Mouse (Mus musculus): Measurements from ENCODE around the gene Rabif. TPM values are rescaled to one million over a fixed set of nuclear protein-coding genes. Genes with fewer than 3 reads are reported as not detected.

Gene Rabif
- total RNA-seq, 2 experiments from 2014 or later: 5.5 to 6.7 TPM

DNA sequence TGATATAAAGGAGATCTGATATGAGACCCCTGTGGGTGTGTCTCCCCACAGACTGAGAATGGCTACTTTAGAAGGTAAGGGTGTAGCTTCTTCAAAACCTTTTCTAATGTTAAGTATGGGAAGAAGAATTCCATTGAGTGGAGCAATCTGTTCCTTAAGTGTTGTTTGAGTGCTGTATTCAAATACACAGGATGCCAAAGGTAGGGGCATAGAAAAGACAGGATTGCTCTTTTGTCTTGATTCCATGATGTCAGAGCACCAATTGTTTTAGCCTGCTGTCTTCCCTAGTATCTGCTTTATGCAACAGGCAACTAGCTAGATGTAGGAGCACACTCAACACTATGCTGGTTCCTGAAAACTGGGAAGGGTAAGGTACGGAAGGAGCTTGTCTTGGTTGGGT, 40.6 kb downstream of the Rabif start:
- no peak for TF ChIP-seq CTCF (IDR thresholded peaks at IDR 0.05)
- no peak for DNase-seq
- H3K27ac ChIP-seq: no peak overlapping the region
- no peak overlapping the region for H3K4me3 ChIP-seq
- intact Hi-C loops (cut with DNase I): no loop called here

DNA sequence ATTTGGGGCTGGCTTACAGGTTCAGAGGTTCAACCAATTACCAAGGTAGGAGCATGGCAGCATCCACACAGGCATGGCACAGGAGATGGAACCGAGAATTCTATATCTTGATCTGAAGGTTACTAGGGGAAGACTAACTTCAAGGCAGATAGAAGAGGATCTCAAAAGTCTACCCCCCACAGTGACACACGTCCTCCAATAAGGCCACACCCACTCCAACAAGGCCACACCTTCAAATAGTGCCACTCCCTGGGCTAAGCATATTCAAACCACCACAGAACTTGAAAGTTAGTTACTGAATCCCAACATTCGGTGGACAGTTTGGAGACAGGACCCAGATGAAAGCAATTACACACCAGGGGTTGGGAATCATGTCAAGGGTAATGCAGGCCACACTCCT, 41.1 kb downstream of the Rabif start:
- no peak for DNase-seq
- Histone ChIP-seq H3K27ac (no peak overlapping the region), H3K4me3 (no peak overlapping the region)
- intact Hi-C loops (cut with DNase I): no loop called here
- TF ChIP-seq CTCF (IDR thresholded peaks at IDR 0.05): no peak

DNA sequence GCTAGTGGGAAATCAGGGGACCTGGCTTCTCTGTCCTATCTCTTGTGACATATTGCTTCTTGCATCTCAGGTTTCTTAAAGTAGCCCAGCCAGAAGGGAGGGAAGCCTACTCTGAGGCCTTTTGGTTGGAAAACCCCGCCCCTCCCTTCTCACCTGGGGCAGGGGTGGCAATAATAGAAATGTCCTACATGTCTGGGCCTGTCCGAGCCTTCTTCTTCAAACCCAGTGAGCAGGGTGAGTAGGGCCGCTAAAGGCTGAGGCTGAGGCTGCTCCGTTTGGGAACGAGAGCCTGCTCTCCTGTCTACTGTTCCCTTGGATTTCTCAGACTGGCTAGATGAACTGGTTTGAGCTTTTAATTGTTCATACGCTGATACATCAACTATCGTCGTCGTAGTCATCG, 46.2 kb downstream of the Rabif start:
- no peak for TF ChIP-seq CTCF (IDR thresholded peaks at IDR 0.05)
- DNase-seq: no peak
- no peak overlapping the region for H3K27ac ChIP-seq
- intact Hi-C loops (cut with DNase I): no loop called here
- H3K4me3 ChIP-seq: no peak overlapping the region

DNA sequence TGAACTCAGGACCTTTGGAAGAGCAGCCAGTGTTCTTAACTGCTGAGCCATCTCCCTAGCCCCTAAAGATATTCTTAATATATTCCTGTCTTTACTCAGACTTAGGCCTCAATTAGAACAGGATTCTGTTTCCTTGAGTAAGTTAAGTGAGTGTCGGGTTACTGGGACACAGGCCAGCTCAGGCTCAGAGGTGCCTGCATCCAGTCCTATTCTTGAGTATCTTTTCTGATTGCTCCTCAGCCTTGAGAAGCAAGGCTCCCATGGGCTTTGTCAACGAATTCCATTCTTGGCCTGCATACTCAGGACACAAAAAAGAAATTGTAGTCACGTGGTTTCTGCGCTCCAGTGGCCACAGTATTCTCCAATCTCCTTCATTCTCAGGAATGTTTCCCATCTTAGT, 53.8 kb downstream of the Rabif start:
- TF ChIP-seq CTCF (IDR thresholded peaks at IDR 0.05): no peak
- no peak overlapping the region for H3K27ac ChIP-seq
- peak; percentile 24 for DNase-seq
- H3K4me3 ChIP-seq: no peak overlapping the region
- intact Hi-C loops (cut with DNase I): no loop called here

DNA sequence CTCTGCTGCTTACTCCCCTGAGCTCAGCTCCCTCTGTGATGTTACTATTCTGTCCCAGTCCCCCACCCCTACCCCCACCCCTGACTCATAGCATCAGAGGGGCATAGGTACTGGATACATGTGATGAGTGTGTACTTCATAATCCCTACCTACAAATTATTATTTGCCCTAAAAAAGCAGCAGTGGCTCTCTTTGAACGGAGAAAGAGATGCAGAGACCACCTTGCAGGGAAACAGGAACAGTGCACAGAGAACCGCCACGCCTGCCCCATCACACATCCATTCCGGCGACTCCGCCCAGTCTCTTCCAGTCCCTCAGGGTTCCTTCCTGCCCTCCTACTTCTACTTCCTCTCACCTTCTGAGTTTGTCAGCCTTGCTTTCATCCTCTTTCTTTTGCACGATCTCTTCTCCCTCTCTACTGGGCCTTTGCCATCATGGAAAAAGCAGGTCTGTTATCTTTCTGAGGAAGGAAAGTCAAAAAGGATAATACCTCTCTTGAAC, 55.2 kb downstream of the Rabif start, which contains the start of gene Mgat4e:
TSS of gene Mgat4e (minus strand) at position 51 of the 501 bp plus-strand sequence.
- Histone ChIP-seq H3K4me3 (no peak within 1 kb of the TSS), H3K27ac (no peak within 1 kb of the TSS)
- intact Hi-C loops (cut with DNase I): no loop called here
- TF ChIP-seq CTCF (IDR thresholded peaks at IDR 0.05): no peak
- no peak for DNase-seq

DNA sequence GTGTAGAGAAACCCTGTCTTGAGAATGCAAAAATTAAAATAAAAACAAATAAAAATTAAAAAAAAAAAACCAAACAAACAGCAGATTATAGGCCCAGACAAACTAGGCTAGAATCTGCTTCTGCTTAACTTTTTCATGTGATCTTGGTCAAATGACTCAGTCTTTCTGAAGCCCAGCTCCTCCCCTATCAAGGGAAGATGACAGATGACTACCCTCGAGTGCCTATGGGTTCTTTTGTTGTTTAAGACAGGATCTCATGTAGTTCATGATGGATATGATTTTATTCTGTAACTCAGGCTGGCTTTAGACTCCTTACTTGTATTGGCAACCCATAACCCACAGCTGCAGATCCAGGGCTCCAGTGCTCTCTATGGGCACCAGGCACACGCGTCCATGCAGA, 57.4 kb downstream of the Rabif start:
- H3K27ac ChIP-seq: no peak overlapping the region
- intact Hi-C loops (cut with DNase I): no loop called here
- H3K4me3 ChIP-seq: no peak overlapping the region
- TF ChIP-seq CTCF (IDR thresholded peaks at IDR 0.05): no peak
- DNase-seq: no peak

DNA sequence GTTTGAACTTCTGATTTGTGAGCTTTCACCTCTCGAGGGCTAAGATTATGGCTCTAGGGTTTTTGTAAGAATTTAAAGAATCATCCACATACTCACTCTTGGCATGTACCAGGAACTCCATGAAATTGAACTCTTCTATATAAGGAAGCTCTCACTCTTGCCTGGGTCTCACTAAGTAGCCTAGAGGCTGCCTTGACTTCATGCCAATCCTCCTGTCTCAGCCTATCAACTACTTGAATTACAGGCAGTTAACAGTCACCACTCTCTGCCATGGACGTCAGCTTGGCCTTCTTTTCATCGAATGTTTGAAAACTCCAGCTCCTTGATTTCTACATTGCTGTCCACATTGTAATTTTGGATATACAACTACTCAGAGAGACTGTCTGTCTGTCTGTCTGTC, 57.9 kb downstream of the Rabif start:
- DNase-seq: no peak
- no peak for TF ChIP-seq CTCF (IDR thresholded peaks at IDR 0.05)
- H3K27ac ChIP-seq: no peak overlapping the region
- no peak overlapping the region for H3K4me3 ChIP-seq
- intact Hi-C loops (cut with DNase I): no loop called here

DNA sequence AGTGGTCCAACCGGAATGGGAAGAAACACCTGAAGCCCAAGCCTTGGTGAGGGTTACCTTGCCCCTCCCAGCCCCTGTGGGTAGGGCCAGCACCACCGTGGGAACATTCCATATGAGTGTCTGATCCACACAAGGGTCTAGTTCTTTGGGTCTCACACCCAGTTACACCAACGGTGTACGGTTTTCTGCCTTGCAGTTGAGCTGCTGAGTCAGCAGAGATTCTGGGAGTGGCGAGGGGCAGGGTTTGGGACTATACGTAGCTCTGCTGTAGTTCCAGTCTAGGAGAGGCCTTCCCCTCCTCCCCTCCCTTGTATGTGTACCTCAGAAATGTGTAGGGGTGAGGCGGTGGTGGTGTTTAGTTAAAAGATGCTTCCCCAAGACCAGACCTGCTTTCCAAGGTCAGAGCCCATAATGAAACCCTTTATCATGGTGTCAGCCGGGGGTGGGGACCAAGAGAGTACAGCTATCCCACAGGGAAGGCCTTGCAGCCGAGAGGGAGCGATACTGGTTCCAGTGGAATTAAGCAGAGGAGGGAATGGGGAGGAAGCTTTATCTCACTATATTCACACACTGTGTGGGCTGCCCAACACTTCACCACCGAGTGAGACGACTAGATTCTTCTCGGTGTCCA, 60.9 kb downstream of the Rabif start:
- intact Hi-C loops (cut with DNase I): loop anchor here (5.0 kb wide), 1 partner anchor 38 kb away; no protein-coding TSS in a partner anchor
- TF ChIP-seq CTCF (IDR thresholded peaks at IDR 0.05): no peak
- no peak for DNase-seq
- Histone ChIP-seq H3K27ac (no peak overlapping the region), H3K4me3 (no peak overlapping the region; the same call in 1 of the 2 replicates)

DNA sequence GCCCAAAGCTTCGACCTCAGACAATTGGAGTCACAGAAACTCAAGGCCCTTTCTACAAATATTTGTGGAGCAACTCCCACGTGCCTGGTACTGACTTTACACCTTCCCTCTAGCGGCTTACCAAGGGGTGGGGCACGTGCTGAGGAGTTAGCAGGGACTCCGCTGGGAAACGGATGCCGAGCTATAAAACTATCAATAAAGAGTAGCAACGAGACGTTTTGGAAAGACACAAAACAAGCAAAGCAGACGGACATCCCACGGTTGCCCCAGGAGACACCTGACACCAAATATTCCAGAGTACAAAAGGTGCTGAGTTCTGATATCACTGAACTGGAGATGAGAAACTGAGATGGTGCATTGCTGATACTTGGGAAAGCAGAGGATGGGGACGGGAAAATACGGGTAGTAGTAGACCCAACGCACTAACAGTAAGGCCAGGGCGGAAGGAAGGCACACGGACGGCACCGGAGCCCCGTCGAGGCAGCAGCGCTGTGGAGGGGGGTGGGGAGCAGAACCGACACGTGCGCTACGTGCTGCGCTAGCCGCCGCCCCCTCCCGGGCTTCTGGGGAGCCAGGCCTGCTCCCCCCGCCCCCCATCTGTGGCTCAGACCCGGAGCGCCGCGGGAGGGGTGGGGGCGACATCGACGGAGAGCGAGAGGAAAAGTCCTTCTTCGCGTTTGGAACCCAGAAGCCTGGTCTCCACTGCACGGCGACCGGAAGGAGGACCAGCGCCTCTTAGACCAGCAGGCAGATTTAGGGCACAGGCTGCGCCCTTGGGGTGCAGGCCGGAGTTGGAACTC, 61.6 kb downstream of the Rabif start:
- DNase-seq: peak; percentile 57
- intact Hi-C loops (cut with DNase I): loop anchor here (5.0 kb wide), 1 partner anchor 39 kb away; no protein-coding TSS in a partner anchor
- peak overlapping the region; percentile 96 for H3K27ac ChIP-seq
- peak overlapping the region; percentile 74 for H3K4me3 ChIP-seq
- TF ChIP-seq CTCF (IDR thresholded peaks at IDR 0.05): no peak

DNA sequence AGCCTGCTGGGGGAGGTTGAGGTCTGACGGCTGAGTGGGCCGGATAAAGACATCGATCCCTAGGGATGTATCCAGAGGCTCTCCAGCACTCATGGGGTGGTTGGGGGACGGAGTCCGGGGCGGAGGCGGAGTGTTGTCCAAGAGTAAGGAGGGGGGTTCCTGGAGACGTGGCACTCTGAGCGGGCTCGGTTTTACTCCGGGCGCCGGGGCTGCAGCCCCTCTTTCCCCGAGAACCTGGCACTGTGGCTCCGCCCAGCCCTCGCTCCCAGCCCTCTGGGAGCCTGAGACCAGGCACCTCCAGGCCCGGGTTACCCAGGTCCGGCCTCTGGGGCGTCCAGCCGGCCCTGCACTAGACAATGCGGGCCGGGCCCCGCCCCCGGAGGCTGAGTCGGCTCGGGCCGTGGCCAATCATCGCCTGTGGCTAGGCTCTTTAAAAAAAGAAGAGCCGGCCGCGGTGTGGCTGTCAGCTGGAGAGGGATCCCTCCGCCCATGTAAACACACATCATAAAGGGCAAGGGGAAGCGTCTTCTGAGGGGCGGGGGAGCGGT, 62.3 kb downstream of the Rabif start:
- Histone ChIP-seq H3K27ac (peak overlapping the region; percentile 96), H3K4me3 (peak overlapping the region; percentile 74)
- no peak for TF ChIP-seq CTCF (IDR thresholded peaks at IDR 0.05)
- peak; percentile 98 for DNase-seq
- intact Hi-C loops (cut with DNase I): loop anchor here (5.0 kb wide), 1 partner anchor 39 kb away; no protein-coding TSS in a partner anchor

Other genes with a start within 250 kb of the Rabif start
- gene Myog, start 204.7 kb upstream of the Rabif start, total RNA-seq (2021): 10 to 100 TPM; 11.6 to 34.5 TPM
- gene Ppfia4, start 161.7 kb upstream of the Rabif start, total RNA-seq (2021): under 1 TPM; 0.42 to 0.46 TPM
- 10 to 100 TPM; 12.3 to 12.4 TPM for gene Tmem183a, start 132.7 kb upstream of the Rabif start, total RNA-seq (2021)
- gene 4933406M09Rik, start 108.7 kb upstream of the Rabif start, total RNA-seq (2021): not detected
- 10 to 100 TPM; 82.3 to 84.1 TPM for gene Cyb5r1, start 89.1 kb upstream of the Rabif start, total RNA-seq (2021)
- 100 to 1,000 TPM; 163 to 196 TPM for gene Adipor1, start 79.3 kb upstream of the Rabif start, total RNA-seq (2021)
- gene Klhl12, start 39.1 kb upstream of the Rabif start, total RNA-seq (2021): 10 to 100 TPM; 17.9 to 20.6 TPM
- gene Mgat4e, start 55.0 kb downstream of the Rabif start, total RNA-seq (2021): not detected
- 1 to 10 TPM; 9.7 to 9.8 TPM for gene Kdm5b, start 65.5 kb downstream of the Rabif start, total RNA-seq (2021)
- not detected for gene Syt2, start 152.0 kb downstream of the Rabif start, total RNA-seq (2021)